Mouse (Mus musculus): ENCODE measurements around the gene Zswim5.

GRCm38 (mm10) chr4:116838999-116839398 lies 38.2 kb upstream of the Zswim5 start:
- TF ChIP-seq CTCF (IDR thresholded peaks at IDR 0.05; ENCODE audit: borderline replicate concordance, extremely low read depth, insufficient read depth, insufficient read length): no peak
- no peak for TF ChIP-seq POLR2A (IDR thresholded peaks at IDR 0.05; ENCODE audit: borderline replicate concordance, extremely low read depth, insufficient read depth, insufficient read length, poor library complexity, severe bottlenecking)

All from brain, embryonic 14.5 days (tissue).